Mouse (Mus musculus) splenic B cell, adult 2 months (primary cell): ENCODE data around the gene Ptprg.
"Not testable (repeated sequence)": the region's sequence is repeated elsewhere in the genome, so short reads cannot be mapped to it uniquely, and the experiment has no call there.

Experiments
- DNase-seq: peaks from one replicate; pipeline ENCODE4 v3.0.0-alpha.2; 2011; ENCODE audit warnings: low read depth, low spot score
- H3K27me3 ChIP-seq: 2 replicates; pipeline ENCODE4 v1.6.1; 2012; ENCODE audit warnings: mild to moderate bottlenecking, low read length, moderate library complexity, mixed read lengths; ENCODE audit not compliant: control insufficient read depth, poor library complexity, insufficient read depth, severe bottlenecking
- H3K36me3 ChIP-seq: 2 replicates; pipeline ENCODE4 v1.6.1; 2012; ENCODE audit warnings: mild to moderate bottlenecking, low read length, moderate library complexity, mixed read lengths; ENCODE audit not compliant: control insufficient read depth, poor library complexity, insufficient read depth, severe bottlenecking

Ptprg gene

DNA sequence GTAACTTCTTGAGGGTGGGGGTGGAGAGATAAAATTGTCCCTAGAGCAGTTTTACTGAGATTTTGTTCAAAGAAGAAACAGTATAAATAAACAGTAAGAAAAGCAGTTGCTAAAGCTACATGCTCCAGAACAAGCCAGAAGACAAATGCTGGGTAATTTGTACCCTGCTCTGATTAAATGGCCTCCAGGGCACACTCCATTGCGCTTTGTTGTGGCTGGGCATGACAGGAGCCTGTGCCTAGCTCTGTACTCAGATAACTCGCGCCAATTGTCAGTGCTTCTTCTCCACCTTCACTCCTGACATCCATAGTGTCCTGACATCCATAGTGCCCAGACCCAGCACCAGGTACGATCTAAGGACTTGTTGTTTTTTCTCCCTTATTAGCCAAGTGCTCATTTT, 445.1 kb downstream of the Ptprg start:
- Histone ChIP-seq H3K36me3 (no peaks in the 10 kb centered on the region), H3K27me3 (no peaks in the 10 kb centered on the region)
- no peak for DNase-seq

DNA sequence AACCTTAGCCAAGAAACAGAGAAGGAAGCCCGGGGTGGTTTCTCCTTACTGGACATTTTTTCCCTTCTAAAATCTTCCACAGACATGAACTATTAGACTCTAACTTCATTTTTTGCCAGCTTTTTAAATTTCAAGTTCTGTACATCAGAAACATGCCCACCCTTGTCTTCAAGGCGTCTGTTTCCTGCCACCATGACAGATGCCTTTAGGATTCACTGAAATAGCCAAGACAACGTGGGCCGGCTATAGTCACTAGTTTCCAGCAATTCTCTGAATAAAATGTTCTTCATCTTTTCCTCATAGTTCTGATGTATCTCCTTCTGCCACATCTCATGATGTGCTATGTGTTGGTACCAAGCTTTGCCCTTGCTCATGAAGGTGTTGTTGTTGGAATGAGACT, 450.7 kb downstream of the Ptprg start:
- H3K27me3 ChIP-seq: no peaks in the 10 kb centered on the region
- no peak for DNase-seq
- H3K36me3 ChIP-seq: no peaks in the 10 kb centered on the region

DNA sequence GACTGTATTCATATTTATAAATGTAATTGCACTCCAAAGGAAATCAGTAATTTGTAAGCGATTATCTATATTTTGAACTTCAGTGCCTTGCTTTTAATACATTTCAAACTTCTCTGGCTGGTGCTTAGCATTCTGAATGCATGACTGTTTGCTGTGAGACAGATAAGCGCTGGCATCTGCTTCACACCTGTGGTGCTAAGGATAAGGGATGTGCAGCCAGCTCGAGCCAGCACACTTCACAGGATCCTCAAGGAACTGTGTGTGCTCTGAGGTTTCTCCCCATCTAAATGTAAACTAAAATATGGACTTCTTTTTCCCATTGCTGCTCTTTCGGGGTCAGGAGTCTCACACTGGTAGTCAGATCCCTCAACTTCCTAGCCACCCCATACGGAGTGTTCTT, 458.4 kb downstream of the Ptprg start:
- no peaks in the 10 kb centered on the region for H3K27me3 ChIP-seq
- no peaks in the 10 kb centered on the region for H3K36me3 ChIP-seq
- DNase-seq: no peak

DNA sequence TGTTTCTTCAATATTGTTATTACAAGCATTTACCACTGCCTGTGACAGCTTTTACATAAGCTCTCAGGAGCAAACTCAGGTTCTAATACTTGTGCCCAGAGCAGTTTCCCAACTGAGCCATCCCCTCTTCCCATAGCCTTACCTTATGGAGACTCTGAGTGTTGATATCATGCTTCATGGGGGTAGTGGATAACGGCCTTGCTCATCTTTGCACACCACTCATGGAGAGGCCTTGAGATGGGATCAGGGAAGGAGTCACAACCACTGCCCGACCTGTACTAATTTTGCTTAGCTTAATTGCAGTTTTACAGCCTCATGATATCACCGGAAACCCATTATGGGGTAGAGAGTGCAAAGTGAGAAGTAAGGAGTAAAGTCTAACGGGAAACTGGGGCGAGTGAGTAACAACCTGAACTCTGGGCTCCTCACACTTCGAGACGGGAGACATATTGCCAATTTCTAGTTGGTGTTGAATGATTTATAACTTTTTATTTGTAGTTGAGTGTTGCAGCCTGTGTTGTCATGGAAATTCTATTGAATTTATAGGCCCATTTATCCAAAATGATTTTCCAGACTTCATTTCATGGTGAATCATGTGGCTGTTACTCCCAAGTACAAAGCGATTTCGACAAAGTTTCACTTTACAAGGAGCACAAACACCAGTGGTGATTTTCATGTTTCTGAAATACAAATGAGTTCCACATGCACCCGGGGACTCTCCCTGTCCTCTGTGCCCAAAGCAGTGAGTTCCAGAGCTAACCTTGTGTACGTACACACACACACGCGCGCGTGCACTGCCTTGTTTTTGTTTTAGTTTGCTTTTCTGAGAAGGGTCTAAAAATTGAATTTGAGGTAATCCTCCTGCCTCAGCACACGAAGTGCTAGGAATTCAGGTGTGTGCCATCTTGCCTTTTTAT, 472.7 kb downstream of the Ptprg start:
- Histone ChIP-seq H3K36me3 (no peaks in the 10 kb centered on the region), H3K27me3 (no peaks in the 10 kb centered on the region)
- no peak for DNase-seq

DNA sequence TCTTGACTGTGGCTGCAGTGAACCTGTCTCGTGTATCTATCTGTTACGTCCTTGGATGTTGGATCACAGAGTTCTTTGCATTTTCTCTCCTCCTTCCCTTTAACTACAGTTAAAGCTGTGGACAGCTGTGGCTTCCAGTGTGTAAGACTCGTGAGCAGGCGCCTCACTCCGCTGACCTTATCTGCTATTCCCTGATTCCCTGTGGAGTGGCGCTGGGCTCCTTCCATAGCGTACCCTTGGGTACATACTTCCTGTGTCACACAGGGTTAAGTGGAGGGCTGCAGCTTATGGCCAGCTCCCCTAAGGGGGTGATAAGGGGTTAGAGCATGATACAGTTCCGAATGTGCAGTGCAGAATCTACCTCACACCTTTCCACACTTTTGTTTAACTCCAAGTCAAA, 473.9 kb downstream of the Ptprg start:
- no peak for DNase-seq
- H3K36me3 ChIP-seq: no peaks in the 10 kb centered on the region
- H3K27me3 ChIP-seq: no peaks in the 10 kb centered on the region

DNA sequence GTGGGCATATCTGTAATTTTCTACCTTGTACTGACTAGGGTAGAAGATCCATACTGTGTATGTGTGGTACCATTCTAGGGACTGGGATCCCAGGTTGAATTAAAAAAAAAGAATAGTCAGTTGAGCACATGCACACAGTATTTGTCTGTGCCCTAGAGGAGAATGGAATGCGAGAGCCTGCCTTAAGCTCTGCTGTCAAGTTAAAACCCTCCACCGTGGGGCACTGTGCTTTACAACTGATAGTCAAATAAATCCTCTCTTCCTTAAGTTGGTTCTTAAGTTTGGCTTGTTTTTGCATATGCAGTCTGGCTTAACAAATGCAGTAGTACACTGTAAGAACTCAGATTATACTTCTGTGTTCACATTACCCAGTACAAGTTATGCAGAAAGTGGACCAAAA, 476.6 kb downstream of the Ptprg start:
- DNase-seq: no peak
- Histone ChIP-seq H3K36me3 (no peaks in the 10 kb centered on the region), H3K27me3 (no peaks in the 10 kb centered on the region)

DNA sequence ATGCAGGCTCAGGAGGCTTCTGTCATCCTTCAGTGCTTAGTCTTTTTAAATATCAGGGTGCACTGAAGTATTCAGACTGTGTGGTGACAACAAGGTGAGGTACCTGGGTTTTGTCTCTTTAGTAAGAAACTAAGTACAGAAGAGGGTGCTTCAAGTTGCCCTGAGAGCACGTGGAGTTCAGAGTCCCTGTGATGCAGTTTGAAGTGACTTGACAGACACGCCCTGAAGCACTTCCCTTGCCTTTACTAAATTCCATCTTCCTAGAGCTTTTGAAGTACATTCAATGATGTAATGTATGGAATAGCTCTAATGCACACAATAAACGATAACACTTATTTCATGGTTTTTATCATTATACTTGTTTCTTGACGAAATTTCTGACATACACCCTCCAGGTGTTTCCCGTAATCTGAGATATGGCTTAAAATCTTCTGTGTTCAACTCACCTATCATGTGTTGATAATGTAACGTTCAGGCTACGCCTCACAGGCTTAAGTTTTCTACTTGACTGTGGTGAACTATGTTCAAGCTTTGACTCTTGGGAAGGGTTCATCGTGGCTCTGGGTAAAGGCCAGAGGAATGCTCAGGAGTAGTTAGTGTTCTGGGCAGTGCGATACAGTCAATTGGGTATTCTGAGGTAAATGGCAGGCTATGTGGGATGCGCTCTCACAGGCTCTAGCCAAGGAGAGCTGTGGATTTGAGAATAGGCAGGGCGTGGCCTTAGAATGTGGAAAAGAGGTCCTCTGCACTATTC, 483.4 kb downstream of the Ptprg start:
- DNase-seq: no peak
- no peaks in the 10 kb centered on the region for H3K36me3 ChIP-seq

DNA sequence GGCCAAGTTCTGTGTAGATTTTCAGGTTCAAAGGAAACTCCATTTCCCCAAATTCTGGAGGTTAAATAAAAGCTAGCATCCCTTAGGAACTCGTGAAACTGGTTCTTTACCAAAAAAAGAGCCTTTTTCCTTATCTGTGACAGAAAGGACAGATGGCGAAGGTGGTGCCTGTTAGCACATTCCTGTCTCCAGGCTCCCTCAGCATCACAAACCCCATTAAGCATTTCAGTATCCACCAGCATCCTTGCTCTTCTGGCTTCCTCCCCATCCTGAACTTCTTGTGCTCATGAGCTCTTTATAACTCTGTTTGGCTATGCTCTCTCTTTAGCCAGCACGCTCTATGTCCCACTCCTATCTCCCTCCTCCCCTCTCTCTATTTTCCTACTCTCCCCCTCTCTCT, 486.4 kb downstream of the Ptprg start:
- Histone ChIP-seq H3K36me3 (no peaks in the 10 kb centered on the region), H3K27me3 (no peaks in the 10 kb centered on the region)
- DNase-seq: no peak

More for the DNA sequence above, 483.4 kb downstream of the Ptprg start:
- no peaks in the 10 kb centered on the region for H3K27me3 ChIP-seq

DNA sequence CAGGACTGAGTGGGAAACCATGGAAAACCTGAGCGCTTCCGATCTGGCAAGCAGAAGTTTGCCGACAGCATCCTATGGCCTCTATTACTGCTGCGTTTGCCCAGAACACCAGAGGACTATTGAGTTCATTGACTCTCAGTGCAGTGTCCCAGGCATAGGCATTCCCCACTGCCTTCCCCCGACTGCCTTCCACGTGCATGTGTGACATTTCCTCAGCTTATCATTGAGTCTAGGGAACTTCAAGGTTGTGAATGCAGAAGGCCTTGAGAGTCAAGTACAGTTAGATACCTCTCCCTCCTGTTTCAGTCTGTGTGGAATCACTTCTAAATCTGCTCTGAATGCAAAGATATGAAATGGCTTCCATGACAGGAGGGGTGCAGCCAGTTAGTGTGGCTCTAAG, 488.2 kb downstream of the Ptprg start:
- DNase-seq: no peak
- no peaks in the 10 kb centered on the region for H3K36me3 ChIP-seq

DNA sequence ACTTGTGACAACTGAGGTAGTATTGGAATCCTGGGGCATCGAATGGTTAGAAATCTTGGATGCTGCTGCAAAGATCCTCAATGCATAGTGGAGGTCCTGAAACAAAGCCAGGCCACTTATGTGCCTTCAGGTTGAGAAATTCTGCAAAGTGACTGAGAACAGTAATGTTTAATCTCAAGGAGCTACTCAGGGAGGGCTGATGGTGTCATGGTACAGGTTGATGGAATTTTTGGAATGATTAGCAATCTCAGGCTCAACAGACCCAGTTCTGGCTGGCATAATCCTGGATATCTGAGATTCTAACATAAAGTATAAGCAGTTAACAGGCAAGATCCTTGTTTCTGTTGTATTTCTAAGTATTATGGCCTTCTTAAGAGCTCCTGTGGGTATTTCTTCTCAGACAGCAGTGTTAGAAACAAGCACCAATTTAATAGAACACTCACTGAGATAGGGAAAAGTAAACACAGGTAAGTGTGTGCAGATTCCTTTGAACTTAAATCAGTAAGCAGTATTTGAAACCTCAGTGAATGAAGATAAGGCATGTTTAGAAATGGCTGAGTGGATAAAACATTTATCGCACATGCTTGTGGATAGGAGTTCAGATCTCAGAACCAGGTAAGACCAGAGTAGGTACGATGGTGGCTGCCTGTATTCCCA, 493.0 kb downstream of the Ptprg start:
- Histone ChIP-seq H3K36me3 (no peaks in the 10 kb centered on the region), H3K27me3 (no peaks in the 10 kb centered on the region)
- no peak for DNase-seq

More for the DNA sequence above, 488.2 kb downstream of the Ptprg start:
- no peaks in the 10 kb centered on the region for H3K27me3 ChIP-seq

DNA sequence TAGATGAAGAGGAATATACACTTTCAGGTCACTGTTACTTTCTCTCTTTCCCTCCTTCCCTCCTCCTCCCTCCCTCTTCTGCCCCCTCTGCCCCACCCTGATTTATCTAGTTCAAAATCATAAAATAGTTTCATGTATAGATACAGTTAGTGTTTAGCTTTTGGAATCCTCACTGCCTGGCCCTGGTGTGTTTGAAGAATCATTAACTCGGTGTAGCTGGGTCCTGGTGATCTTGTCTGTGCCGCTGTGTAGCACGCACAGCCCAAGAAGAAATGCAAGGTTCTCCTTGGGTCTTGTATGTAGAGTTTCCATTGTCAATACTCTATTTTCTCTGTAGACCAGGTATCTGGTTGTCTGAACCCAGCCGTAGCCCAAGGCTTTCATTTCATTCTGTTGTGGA, 494.3 kb downstream of the Ptprg start:
- H3K36me3 ChIP-seq: no peaks in the 10 kb centered on the region
- H3K27me3 ChIP-seq: no peaks in the 10 kb centered on the region
- no peak for DNase-seq

DNA sequence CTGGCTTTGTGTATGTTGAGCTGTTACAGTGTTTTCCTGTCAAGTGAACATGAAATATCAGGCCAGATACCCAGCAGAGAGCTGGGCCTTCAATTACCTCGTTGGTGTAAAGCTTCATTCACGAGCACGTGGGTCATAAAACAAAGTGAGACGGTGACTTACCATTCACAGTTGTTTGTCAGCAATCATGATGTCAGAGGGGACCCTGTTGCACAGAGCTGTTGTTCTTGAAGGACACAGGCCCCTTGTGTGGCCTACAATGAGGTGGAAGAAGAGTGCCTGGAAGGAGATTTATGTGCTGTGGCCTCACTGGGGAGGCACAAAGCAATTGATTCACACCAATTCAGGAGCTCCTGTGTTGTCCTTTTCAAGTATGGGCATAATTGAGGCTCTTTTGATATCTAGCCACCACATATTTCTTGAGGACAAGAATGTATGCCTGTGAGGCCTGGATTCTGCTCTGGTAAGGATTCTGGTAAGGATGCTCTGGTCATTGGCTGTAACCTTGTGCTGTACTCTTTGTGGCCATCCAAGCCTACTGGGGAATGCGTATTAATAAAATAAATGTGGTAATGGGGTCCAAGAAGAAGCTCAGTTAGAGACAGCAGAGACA, 503.7 kb downstream of the Ptprg start:
- H3K27me3 ChIP-seq: no peaks in the 10 kb centered on the region
- DNase-seq: no peak
- H3K36me3 ChIP-seq: no peaks in the 10 kb centered on the region

DNA sequence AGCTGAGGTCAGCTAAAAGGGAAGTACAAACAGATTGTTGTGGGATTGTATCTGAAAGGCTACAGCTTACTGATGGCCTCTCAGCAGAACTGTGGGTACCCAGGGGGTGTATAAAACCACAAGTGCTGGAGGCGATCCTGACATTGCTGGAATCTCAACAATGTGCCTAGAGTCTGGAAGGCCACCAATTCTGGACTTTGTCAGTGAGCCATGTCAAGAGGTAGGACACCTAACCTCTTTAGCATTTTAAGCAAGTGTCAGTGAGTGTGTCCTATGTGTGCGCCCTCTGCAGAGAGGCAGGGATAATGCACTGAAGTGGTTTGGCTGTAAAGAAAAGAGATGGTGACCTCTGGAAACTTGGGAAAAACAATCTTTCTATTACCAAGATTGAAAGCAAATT, 504.5 kb downstream of the Ptprg start:
- no peak for DNase-seq
- Histone ChIP-seq H3K36me3 (no peaks in the 10 kb centered on the region), H3K27me3 (no peaks in the 10 kb centered on the region)

DNA sequence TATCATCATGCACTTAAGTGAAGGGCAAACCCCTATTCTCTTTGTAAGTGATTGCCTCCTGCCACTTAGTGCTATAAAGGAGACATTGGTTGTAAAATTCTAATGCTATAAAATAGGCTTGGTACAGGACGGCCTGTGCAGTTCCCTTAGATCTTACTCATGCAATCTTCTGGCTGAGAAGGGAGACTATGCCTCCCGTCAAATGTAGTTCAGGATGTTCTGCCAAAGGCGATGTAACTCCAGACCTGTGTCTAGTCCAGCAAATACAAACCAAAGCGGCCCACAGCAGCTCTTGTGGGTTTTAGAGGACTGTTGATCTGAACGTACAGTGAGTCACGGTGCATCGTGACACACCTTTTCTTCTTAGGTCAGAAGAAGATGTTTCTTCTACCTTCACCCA, 505.8 kb downstream of the Ptprg start:
- H3K36me3 ChIP-seq: no peaks in the 10 kb centered on the region
- DNase-seq: no peak
- H3K27me3 ChIP-seq: no peaks in the 10 kb centered on the region

DNA sequence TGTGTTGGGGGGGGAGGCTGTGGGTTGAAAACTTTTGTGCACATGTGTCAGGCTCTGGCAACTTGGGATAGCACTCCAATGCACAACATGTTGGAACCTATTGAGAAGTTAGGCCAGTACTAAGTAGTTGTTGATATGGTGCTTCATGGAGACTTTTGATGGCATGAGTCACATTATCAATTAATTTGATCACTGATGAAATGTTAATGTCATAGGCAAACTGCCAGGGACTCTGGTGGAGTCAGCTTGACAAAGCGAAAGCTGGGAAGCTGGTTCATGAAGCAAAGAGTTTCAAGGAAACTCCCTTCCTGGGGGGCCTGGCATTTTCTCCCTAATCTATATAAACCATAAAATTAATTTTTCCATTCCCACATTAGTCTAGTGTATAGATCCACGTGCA, 508.0 kb downstream of the Ptprg start:
- not testable (repeated sequence) for DNase-seq, H3K27me3 ChIP-seq, H3K36me3 ChIP-seq
